Mouse (Mus musculus): ENCODE measurements around the gene Nat9. TPM values are rescaled to one million over a fixed set of nuclear protein-coding genes. Genes with fewer than 3 reads are reported as not detected.

Nat9 gene
- total RNA-seq, 1 experiment from 2014 or later = 50.6 TPM

DNA sequence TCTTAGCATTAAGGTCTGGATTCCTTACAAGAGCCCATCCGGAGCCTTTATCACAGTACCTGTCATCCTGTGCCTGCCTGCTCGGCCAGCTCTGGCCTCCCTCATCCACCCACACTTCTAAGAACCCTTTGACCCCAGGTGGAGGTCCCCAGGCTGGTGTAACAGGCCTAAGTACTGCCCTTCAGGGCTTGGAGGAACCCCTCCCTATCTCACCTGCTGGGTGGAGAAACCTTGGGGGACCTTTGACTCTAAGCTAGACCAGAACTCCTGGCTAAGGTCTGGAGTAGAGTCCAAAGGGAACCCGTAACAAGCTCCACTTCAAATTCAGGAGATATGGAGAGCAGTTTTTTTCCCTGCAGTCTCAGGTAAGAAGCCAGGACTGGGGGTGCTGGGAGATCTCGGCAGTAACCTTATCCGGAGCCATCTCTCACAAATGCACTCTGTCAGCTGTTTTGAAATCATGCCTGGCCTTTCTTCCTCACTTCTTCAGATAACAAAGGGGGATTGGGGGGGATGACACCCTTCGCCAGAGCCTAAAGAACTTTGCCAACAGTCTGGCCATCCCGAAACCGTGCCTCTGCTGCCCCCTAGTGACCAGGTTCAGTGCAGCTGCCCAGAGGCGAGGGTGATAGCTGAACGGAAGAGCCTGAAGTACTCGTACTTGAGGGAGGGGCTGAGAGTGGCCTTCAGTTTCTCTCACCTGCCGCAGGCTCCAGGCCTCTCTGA, 5.6 kb downstream of the Nat9 start:
- peak; percentile 48 for ATAC-seq (ENCODE audit: extremely low read depth, insufficient number of reproducible peaks, low FRiP score, poor library complexity, severe bottlenecking)

DNA sequence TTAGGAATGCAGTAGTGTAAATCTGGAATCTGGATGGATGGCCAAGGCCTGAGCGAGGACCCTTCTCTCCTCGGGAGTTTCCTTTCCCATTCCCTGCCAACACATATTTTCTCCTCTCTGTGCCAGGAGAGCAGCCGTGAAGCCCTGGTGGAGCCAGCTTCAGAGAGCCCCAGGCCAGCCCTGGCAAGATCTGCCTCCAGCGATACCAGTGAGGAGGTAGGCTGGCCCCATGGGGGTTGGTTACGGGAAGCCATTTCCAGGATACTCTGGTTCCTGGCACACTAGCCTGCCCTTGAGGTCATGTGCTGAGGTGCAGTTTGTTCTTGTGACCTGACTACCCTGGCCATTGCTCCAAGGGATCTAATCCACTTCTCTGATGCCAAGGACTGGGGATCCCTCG, 7.8 kb downstream of the Nat9 start:
- no peak for ATAC-seq (ENCODE audit: extremely low read depth, insufficient number of reproducible peaks, low FRiP score, poor library complexity, severe bottlenecking)

DNA sequence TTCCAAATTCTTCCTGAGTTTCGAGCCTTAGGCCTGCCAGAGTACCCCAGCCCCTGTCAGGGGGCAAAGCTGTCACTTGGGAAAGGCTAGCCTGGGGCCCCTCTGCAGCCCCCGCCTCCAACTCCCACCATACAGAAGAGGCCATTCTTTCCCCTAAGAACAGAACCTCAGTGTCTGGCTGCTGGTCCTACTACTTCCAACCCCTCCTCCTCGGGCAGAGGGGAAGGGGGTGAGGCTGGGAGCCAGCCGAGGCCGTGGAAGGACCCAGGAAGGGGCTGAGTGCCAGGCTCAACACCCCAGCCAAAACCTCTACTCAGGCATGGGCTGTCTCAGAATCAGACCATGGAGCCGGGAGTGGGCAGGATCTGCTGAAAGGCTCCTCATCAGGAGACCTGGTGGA, 8.5 kb downstream of the Nat9 start:
- ATAC-seq (ENCODE audit: extremely low read depth, insufficient number of reproducible peaks, low FRiP score, poor library complexity, severe bottlenecking) = no peak

DNA sequence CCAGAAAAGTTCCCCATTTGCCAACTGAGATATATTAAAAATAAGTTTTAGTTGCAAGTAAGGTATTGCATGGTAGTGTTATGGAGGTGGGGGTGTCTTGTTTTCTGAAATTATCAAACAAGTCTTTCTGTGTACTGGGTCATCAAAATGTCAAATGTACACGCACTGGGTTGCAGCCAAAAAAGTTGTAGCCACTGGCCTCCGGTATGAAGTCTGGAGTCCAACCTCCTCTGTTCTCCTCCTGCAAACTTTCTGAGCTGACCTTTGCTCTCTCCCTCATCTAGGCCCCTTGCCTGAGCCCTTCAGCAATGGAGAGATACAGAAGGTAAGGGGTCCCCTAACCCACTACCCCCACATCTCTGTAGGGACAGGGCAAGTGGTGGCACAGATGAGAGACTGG, 8.9 kb downstream of the Nat9 start:
- ATAC-seq (ENCODE audit: extremely low read depth, insufficient number of reproducible peaks, low FRiP score, poor library complexity, severe bottlenecking) = no peak

DNA sequence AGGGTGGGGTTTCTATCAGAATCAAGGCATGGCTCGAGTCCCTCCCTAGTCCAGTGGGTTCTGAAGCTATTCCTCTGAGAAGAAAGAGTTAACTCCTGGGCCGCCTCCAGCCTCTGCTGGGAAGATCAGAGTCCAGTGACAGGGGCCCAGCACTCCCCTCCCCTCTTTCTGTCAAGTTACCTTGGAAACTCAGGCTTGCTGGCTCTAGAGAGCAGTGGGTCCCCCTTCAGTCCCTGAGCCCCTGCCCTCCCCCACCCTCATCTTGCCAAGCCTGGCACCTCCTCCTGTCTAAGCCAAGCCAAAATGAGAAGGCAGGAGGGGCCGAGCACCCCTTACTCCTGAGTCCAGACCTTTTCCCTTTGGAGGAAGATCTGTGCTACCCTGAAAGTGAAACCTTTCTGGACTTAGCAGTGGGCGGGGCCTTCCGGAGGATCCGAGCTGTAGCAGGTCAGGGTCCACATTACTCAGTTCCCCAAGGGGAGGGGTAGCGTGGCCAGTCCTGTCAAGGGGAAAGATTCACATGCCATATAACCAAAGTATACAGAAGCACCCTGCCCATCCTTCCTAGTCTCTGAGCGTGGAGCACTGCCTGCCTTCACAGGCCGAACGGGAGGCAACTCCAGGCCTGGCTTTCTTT, 10.0 kb downstream of the Nat9 start:
- no peak for ATAC-seq (ENCODE audit: extremely low read depth, insufficient number of reproducible peaks, low FRiP score, poor library complexity, severe bottlenecking)

DNA sequence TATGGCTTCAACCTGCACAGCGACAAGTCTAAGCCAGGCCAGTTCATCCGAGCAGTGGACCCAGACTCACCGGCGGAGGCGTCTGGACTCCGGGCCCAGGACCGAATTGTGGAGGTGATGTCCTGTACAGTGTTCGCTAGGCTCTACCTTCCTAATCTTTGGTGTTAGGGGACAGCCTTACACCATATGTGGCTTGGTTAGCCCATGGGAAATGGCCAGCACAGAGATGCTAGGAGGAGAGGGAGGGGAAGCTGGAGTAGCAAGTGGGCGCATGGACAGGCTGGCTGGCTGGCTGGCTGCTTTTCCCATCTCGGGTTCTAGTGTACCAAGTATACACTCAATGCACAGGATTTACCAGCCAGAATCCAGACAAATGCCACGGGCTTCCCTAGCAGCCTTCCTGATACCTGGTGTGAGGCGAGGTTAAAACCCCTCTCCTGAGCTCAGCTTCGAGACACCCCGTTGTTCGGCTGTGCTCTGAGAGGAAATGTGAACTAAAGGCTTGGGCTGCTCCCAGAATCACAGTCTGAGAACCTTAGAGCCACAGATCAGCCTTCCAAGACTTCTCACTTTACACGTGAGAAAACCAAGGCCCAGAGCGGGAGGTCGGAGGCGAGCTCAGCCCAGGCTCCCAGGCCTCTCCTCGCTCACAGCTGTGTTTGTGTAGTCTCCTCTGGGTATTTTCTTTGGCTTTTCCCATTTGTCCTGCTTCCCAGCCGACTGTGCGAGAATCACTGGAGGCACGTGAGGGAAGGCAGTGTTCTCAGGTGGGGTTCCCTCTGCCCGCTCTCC, 11.1 kb downstream of the Nat9 start:
- no peak for ATAC-seq (ENCODE audit: extremely low read depth, insufficient number of reproducible peaks, low FRiP score, poor library complexity, severe bottlenecking)

DNA sequence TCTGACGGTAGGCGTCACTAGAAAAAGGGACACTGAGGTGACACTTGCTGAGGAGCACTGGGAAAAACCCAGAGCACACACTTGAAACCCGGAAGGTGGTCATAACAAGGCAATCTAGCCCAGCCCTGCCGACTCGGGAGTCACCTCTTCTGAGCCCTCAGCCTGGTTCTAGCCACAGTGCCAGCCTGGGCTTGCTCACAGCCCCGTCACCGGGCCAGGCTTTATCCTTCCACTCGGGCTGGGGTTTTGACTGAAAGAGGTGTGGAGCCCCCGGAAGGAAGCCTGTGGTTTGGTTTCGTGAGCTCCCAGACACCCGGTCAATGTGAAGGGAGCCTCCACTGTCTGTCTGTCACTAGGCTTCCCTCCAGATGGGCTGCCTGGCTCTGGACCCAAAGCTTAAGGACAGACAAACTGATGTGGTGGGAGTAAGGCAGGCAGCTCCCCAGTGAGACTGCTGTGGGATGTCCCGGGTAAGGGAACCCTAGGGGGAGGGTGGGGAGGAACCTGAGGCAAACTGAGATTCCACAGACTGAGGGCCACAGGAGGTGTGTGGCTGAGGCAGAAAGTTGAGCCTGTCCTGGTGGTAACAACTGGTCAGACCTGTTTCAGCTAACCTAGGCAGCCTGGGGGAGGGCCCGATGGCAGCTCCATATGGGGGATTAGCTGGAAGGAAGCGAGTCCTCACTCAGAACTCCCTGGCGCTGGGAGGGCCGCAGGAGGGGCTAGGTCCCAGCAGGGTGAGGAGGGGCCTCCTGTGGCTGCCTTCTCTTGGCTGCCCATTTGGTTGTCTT, 13.9 kb downstream of the Nat9 start:
- peak; percentile 24; the same call in 1 of the 2 replicates for ATAC-seq (ENCODE audit: extremely low read depth, insufficient number of reproducible peaks, low FRiP score, poor library complexity, severe bottlenecking)

DNA sequence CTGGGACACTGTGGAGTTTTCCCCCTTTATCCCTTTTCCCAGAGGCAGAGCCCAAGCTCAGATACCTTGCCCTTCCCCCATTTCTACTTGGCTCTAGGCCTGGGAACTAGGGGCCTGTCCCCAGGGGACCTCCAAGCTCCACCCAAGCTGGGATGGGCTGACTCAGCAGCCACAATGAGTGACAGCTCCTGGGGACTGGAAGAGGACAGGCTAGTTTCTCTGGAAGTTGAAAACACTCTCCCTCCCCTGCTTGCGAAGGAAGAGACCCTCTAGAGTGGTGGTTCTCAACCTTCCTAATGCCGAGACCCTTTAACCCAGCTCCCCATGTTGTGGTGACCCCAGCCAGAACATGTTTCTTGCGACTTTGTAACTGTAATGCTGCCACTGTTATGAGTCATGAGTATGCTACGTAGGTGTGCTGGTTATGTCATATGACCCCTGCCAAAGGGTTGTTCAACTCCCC, 14.8 kb downstream of the Nat9 start:
- no peak; the same call in 1 of the 2 replicates for ATAC-seq (ENCODE audit: extremely low read depth, insufficient number of reproducible peaks, low FRiP score, poor library complexity, severe bottlenecking)

DNA sequence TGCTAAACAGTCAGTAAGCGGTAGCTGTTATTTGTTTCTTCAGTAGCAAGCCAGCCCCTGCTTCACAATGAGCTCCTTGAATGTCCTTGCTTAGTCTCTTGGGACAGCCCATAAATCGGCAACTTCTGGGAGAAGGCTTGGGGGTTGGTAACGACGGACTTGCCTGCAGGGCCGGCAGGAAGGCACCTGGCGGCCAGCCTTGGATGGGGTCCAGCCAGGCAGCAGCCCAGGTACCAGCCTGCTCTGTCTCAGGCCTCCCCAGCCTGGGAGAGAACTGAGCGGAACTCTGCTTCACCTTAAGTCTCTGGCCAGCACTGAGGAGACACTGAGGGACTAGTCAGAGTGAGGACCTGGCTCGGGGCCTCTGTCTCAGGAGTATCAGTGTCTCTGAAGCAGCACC, 16.5 kb downstream of the Nat9 start:
- no peak for ATAC-seq (ENCODE audit: extremely low read depth, insufficient number of reproducible peaks, low FRiP score, poor library complexity, severe bottlenecking)

DNA sequence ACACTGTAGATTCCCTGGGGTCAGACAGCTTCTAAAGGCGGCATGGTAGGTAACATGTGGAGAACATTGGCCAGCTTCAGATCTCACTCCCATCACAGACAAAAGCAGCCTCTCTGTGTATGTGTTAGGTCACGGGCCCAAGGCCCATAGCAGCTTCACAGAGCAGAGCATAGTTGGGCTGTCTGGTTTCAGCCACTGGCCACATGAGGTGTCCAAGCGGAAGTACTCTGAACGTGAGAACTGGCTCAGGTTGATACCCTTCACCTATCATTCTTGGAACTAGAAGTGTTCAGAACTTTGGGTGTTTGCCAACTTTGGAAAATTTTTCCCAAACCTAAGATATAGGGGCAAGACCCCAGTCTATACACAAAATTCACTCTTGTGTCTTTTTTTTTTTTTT, 18.2 kb downstream of the Nat9 start:
- ATAC-seq (ENCODE audit: extremely low read depth, insufficient number of reproducible peaks, low FRiP score, poor library complexity, severe bottlenecking) = no peak

DNA sequence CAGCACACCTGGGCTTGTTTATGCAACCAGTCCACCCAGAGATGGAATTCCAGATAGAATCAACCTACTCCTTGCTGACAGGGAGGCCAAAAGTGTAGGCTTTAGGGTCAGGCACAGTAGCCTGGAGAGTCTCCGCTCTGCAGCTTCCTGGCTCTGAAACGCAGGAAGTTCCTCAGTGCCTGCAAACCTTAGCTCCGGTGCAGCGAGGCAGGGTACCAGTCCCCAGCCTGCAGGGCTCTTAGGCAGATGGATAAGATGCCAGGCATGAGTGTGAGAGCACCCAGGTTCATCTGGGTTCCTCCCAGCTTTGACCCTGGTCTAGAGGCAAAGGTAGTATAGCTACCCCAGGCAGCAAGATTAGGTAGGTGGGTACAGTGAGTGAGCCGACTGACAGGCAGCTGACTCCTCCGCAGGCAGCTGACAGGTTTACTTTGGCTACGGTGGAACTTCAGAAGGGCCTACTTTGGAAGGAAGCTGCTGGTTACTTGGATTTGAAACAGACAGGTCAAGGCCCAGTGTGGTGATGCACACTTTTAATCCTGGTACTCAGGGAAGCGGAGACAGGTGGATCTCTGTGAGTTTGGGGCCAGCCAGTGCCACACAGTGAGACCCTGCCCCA, 19.9 kb downstream of the Nat9 start:
- ATAC-seq (ENCODE audit: extremely low read depth, insufficient number of reproducible peaks, low FRiP score, poor library complexity, severe bottlenecking) = no peak

DNA sequence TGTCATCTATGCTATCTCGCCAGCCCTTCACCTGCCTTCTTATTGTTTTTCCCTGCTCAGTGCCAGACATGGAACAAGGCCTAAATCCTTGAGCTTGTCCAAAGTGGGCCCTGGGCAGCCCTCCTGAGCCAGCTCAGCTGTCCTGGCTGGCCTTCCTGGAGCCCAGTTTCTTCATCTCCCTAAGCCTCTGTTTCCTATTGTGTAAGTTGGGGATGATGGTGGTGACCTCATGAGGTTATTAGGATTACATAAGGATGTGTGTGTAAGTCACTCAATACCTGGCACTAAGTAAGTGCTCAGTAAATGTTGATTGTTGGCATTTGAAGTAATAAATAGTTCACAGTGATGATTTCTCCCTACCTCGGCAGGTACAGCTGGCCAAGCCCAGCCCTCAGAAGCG, 20.9 kb downstream of the Nat9 start:
- ATAC-seq (ENCODE audit: extremely low read depth, insufficient number of reproducible peaks, low FRiP score, poor library complexity, severe bottlenecking) = no peak

DNA sequence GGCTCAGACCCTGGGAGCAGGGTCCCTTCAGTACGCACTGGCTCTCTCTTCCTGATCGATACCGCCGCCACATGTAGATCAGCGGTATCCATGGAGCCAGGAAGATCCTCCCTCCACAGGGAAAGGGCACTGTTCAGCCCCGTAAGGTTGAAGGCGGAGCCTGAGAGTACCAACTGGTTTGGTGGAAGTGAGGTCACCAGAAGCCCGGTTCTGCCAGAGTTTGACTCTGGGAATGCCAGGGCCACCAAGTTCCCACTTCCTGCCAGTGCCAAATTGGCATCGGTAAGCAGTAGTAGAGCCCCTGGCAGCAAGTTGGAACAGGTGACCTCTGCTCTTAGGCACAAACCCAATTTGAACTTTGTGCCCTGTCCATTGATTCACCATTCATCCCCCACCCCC, 22.7 kb downstream of the Nat9 start:
- ATAC-seq (ENCODE audit: extremely low read depth, insufficient number of reproducible peaks, low FRiP score, poor library complexity, severe bottlenecking) = no peak

DNA sequence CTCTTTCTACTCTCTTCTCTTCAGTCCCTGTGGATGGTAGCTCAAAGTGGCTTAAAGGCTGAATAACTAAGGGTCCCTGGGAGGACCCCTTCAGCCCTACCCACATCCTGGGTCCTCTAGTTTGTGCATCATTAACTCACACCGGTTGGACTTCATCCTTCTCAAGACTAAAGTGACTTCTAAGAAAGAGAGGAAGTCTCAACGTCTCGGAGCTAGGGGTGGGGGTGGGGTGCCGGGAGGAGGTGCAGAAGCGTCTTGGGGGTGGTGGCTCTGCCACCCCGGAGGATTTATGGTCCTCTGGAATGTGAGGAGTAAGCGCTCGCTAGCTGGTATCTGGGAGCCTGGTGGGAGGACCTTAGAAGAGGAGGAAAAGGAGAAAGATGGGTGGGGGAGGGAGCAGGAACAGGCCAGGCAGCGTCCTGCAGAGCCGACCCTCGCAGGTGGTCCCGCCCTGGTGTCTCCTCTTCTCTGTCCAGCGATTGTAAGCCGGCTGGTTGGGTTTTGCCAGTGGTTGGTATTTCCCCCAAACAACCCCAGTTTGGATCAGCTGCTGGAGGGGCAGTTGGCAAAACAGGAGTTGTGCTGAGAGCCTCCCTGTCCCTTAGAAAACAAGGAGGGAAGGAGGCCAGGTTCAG, 23.2 kb downstream of the Nat9 start:
- ATAC-seq (ENCODE audit: extremely low read depth, insufficient number of reproducible peaks, low FRiP score, poor library complexity, severe bottlenecking) = no peak

DNA sequence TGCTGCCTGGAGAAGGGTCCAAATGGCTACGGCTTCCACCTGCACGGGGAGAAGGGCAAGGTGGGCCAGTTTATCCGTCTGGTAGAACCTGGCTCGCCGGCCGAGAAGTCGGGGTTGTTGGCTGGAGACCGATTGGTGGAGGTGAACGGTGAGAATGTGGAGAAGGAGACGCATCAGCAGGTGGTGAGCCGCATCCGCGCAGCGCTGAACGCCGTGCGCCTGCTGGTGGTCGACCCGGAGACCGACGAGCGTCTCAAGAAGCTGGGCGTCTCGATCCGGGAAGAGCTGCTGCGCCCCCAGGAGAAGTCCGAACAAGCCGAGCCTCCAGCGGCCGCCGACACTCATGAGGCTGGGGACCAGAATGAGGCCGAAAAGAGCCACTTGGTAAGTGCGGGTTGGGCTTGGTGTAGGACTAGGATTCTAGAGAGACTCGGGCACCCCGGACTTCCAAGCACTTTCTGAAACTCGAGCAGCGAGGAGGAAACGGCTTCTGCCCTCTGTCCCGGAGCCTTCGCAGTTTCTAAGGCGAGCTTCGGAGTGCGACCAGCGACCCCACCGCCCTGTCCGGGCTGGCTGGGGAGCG, 24.0 kb downstream of the Nat9 start:
- ATAC-seq (ENCODE audit: extremely low read depth, insufficient number of reproducible peaks, low FRiP score, poor library complexity, severe bottlenecking) = no peak

DNA sequence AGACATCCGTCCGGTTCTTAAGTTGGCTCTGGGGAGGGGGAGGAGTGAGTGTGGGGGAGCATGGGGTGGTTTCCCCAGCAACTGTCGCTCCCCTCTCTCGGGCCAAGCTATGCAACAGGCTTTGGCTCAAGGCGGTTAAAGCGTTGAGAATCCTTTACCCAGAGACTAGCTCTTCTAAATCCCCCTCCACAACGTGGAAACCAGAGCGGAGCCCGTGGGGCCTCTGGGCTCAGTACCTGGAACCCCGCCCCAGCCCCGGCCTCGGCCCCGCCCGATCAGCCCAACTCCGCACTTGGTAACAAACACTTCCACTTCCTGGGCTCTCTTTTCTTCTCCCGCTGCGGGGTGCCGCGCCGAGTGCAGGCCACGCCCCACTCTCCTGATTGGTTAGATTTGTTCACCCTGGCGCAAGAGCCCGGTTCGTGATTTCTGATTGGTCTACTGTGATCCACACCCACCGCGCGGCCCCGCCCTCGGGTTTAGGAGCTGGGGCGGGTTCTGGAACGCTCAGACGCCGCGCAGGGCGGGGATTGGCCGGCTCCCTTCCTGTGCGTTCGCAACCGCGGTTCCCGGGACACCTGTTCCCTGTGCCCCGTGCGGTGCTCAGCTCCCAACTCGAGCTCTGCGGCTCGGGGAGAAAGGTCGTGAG, 24.7 kb downstream of the Nat9 start, which contains the start of gene Slc9a3r1:
Gene Slc9a3r1, plus strand, starts transcription at position 510 of the 649 bp plus-strand sequence.
- peak; percentile 89 for ATAC-seq (ENCODE audit: extremely low read depth, insufficient number of reproducible peaks, low FRiP score, poor library complexity, severe bottlenecking)

DNA sequence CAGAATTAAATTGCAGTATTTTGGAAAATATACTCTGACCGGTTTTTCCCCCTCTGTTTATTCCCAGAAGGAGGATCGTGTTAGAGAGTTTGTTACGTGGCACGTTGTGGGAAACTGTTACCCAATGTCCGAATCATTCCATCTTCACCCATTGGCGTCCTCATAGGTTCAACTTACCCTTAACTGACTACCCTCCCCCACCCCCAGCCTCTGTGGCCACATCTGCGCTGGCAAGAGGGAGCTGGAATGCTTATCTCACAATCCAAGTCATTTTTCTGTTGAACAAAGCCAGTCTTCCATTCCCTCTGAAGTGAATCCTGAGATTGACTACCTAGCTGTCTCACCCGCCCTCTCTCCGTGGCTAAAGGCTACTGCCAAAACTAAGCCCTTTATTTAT, 25.5 kb downstream of the Nat9 start:
- ATAC-seq (ENCODE audit: extremely low read depth, insufficient number of reproducible peaks, low FRiP score, poor library complexity, severe bottlenecking) = no peak
